Mouse (Mus musculus): ENCODE results near the gene Ubash3b. TPM values are rescaled to one million over a fixed set of nuclear protein-coding genes. Genes with fewer than 3 reads are reported as not detected.
A peak's percentile ranks its signal among the peaks of the same experiment; 100 is the strongest.

Gene Ubash3b
- polyA plus RNA-seq, 1 experiment from 2014 or later = 9.6 TPM

DNA sequence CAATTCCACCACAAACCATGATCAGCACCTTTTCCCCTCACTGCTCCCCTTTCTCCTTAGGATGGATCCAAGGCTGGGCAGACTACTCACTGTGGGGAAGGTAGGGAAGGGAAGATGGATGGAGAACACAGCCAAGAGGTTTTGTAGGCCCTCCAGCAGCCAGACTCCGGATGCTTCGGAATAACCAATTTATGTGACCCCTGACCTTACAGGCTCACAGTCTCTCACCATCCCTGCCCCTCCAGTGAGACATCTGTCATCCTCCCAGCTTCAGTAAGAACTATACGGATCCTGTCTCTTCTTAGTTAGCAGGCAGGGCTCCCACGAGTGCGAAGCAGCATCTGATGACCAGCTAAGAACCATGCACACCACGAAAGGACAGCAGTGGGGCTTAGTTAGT lies 100.9 kb downstream of the Ubash3b start:
- 77% methylated on average over 6 of the region's 6 CpGs for WGBS
- Histone ChIP-seq H3K27ac (replicated peaks in 1 of 2; ENCODE audit: control insufficient read depth in 1 of 2, insufficient read depth in 1 of 2, low read depth in 2 of 2, low read length in 2 of 2) (no peak overlapping the region), H3K27me3 (ENCODE audit: control insufficient read depth, insufficient read depth, low read length) (no peaks in the 10 kb centered on the region), H3K4me2 (ENCODE audit: low read length) (no peak overlapping the region), H3K9ac (ENCODE audit: low read length) (no peak overlapping the region), H3K36me3 (ENCODE audit: control insufficient read depth, insufficient read depth, low read length) (no peaks in the 10 kb centered on the region), H3K9me3 (ENCODE audit: control insufficient read depth, low read length) (no peaks in the 10 kb centered on the region), H3K4me3 (ENCODE audit: control insufficient read depth in 1 of 2, insufficient read depth in 1 of 2, low read depth in 1 of 2, low read length in 2 of 2) (no peak overlapping the region), H3K4me1 (ENCODE audit: control insufficient read depth in 2 of 2, insufficient read depth in 2 of 2, low read length in 2 of 2) (peaks cover 2 to 5% of the 10 kb centered on the region in 2 experiments; a peak in 1 of 4 replicates)
- no peak for ATAC-seq (ENCODE audit: insufficient number of reproducible peaks, insufficient read depth, low FRiP score, low read depth)

GRCm38 (mm10) chr9:41058765-41059535 lies 102.5 kb downstream of the Ubash3b start:
- H3K4me2 ChIP-seq (ENCODE audit: low read length) = no peak overlapping the region
- H3K9ac ChIP-seq (ENCODE audit: low read length) = no peak overlapping the region
- no peaks in the 10 kb centered on the region for H3K4me1 ChIP-seq (ENCODE audit: control insufficient read depth in 2 of 2, insufficient read depth in 2 of 2, low read length in 2 of 2)
- no peaks in the 10 kb centered on the region; the same call in 1 of the 2 replicates for H3K9me3 ChIP-seq (ENCODE audit: control insufficient read depth, low read length)
- 55% methylated on average over 8 of the region's 8 CpGs for WGBS
- ATAC-seq (ENCODE audit: insufficient number of reproducible peaks, insufficient read depth, low FRiP score, low read depth) = no peak
- no peaks in the 10 kb centered on the region for H3K27me3 ChIP-seq (ENCODE audit: control insufficient read depth, insufficient read depth, low read length)
- no peaks in the 10 kb centered on the region for H3K36me3 ChIP-seq (ENCODE audit: control insufficient read depth, insufficient read depth, low read length)
- H3K27ac ChIP-seq (replicated peaks in 1 of 2; ENCODE audit: control insufficient read depth in 1 of 2, insufficient read depth in 1 of 2, low read depth in 2 of 2, low read length in 2 of 2) = no peak overlapping the region
- no peak overlapping the region for H3K4me3 ChIP-seq (ENCODE audit: control insufficient read depth in 1 of 2, insufficient read depth in 1 of 2, low read depth in 1 of 2, low read length in 2 of 2)

DNA sequence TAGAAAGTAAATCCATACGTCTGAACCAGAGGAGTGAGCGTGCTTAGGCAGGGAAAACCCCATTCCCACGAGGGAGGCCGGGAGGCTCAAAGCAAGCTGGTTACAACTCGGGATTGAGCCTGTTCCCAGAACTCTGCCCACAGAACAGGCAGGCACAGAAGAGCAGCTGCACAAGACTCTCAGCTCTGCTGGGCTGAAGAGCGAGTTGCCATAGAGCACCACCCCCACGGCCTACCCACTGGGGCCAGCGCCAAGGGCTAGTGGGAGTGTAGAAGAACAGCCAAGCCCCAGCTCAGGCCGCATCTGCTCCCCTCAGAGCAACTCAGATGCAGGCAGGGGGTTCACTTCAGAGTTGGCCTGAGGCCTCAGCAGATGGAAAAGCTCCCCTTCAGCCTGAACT lies 107.3 kb downstream of the Ubash3b start:
- Histone ChIP-seq H3K4me2 (ENCODE audit: low read length) (no peak overlapping the region), H3K9me3 (ENCODE audit: control insufficient read depth, low read length) (peaks cover 3% of the 10 kb centered on the region; the same call in 1 of the 2 replicates), H3K9ac (ENCODE audit: low read length) (no peak overlapping the region), H3K27me3 (ENCODE audit: control insufficient read depth, insufficient read depth, low read length) (no peaks in the 10 kb centered on the region), H3K4me3 (ENCODE audit: control insufficient read depth in 1 of 2, insufficient read depth in 1 of 2, low read depth in 1 of 2, low read length in 2 of 2) (no peak overlapping the region), H3K4me1 (ENCODE audit: control insufficient read depth in 2 of 2, insufficient read depth in 2 of 2, low read length in 2 of 2) (peaks cover 19 to 20% of the 10 kb centered on the region in 2 experiments), H3K36me3 (ENCODE audit: control insufficient read depth, insufficient read depth, low read length) (no peaks in the 10 kb centered on the region), H3K27ac (replicated peaks in 1 of 2; ENCODE audit: control insufficient read depth in 1 of 2, insufficient read depth in 1 of 2, low read depth in 2 of 2, low read length in 2 of 2) (no peak overlapping the region)
- 82% methylated on average over 9 of the region's 9 CpGs for WGBS
- no peak for ATAC-seq (ENCODE audit: insufficient number of reproducible peaks, insufficient read depth, low FRiP score, low read depth)

- no peak overlapping the region for H3K27ac ChIP-seq (replicated peaks in 1 of 2; ENCODE audit: control insufficient read depth in 1 of 2, insufficient read depth in 1 of 2, low read depth in 2 of 2, low read length in 2 of 2)
- no peaks in the 10 kb centered on the region for H3K36me3 ChIP-seq (ENCODE audit: control insufficient read depth, insufficient read depth, low read length)
- peaks cover 19 to 20% of the 10 kb centered on the region in 2 experiments for H3K4me1 ChIP-seq (ENCODE audit: control insufficient read depth in 2 of 2, insufficient read depth in 2 of 2, low read length in 2 of 2)
- H3K27me3 ChIP-seq (ENCODE audit: control insufficient read depth, insufficient read depth, low read length) = no peaks in the 10 kb centered on the region
- 62% methylated on average over 4 of the region's 4 CpGs for WGBS
- no peak overlapping the region for H3K4me2 ChIP-seq (ENCODE audit: low read length)
- no peak for ATAC-seq (ENCODE audit: insufficient number of reproducible peaks, insufficient read depth, low FRiP score, low read depth)
- no peak overlapping the region for H3K4me3 ChIP-seq (ENCODE audit: control insufficient read depth in 1 of 2, insufficient read depth in 1 of 2, low read depth in 1 of 2, low read length in 2 of 2)
- no peak overlapping the region for H3K9ac ChIP-seq (ENCODE audit: low read length)
- H3K9me3 ChIP-seq (ENCODE audit: control insufficient read depth, low read length) = peaks cover 3% of the 10 kb centered on the region; the same call in 1 of the 2 replicates
These were observed 108.0 kb downstream of the Ubash3b start for GRCm38 (mm10) chr9:41053478-41053877.

GRCm38 (mm10) chr9:41051080-41051932 lies 110.2 kb downstream of the Ubash3b start:
- Histone ChIP-seq H3K4me1 (ENCODE audit: control insufficient read depth in 2 of 2, insufficient read depth in 2 of 2, low read length in 2 of 2) (peaks cover 19 to 20% of the 10 kb centered on the region in 2 experiments), H3K4me2 (ENCODE audit: low read length) (peak overlapping the region; percentile 3; the same call in 1 of the 2 replicates), H3K27ac (replicated peaks in 1 of 2; ENCODE audit: control insufficient read depth in 1 of 2, insufficient read depth in 1 of 2, low read depth in 2 of 2, low read length in 2 of 2) (peak overlapping the region in 1 of 2 experiments; percentile 24; a peak in 1 of 4 replicates), H3K36me3 (ENCODE audit: control insufficient read depth, insufficient read depth, low read length) (no peaks in the 10 kb centered on the region), H3K9ac (ENCODE audit: low read length) (0 out of 2 replicates have a peak overlapping the region, but pooled peaks have one; percentile 21), H3K4me3 (ENCODE audit: control insufficient read depth in 1 of 2, insufficient read depth in 1 of 2, low read depth in 1 of 2, low read length in 2 of 2) (no peak overlapping the region), H3K9me3 (ENCODE audit: control insufficient read depth, low read length) (peaks cover 3% of the 10 kb centered on the region; the same call in 1 of the 2 replicates), H3K27me3 (ENCODE audit: control insufficient read depth, insufficient read depth, low read length) (no peaks in the 10 kb centered on the region)
- WGBS = 44% methylated on average over 11 of the region's 11 CpGs
- no peak for ATAC-seq (ENCODE audit: insufficient number of reproducible peaks, insufficient read depth, low FRiP score, low read depth)

- no peak for ATAC-seq (ENCODE audit: insufficient number of reproducible peaks, insufficient read depth, low FRiP score, low read depth)
- Histone ChIP-seq H3K27me3 (ENCODE audit: control insufficient read depth, insufficient read depth, low read length) (no peaks in the 10 kb centered on the region), H3K27ac (replicated peaks in 1 of 2; ENCODE audit: control insufficient read depth in 1 of 2, insufficient read depth in 1 of 2, low read depth in 2 of 2, low read length in 2 of 2) (peak overlapping the region in 1 of 2 experiments; percentile 24; a peak in 1 of 4 replicates), H3K36me3 (ENCODE audit: control insufficient read depth, insufficient read depth, low read length) (no peaks in the 10 kb centered on the region), H3K4me2 (ENCODE audit: low read length) (peak overlapping the region; percentile 3; the same call in 1 of the 2 replicates), H3K4me1 (ENCODE audit: control insufficient read depth in 2 of 2, insufficient read depth in 2 of 2, low read length in 2 of 2) (peaks cover 19 to 20% of the 10 kb centered on the region in 2 experiments), H3K9ac (ENCODE audit: low read length) (0 out of 2 replicates have a peak overlapping the region, but pooled peaks have one; percentile 21), H3K9me3 (ENCODE audit: control insufficient read depth, low read length) (peaks cover 3% of the 10 kb centered on the region; the same call in 1 of the 2 replicates), H3K4me3 (ENCODE audit: control insufficient read depth in 1 of 2, insufficient read depth in 1 of 2, low read depth in 1 of 2, low read length in 2 of 2) (no peak overlapping the region)
- 42% methylated on average over 12 of the region's 12 CpGs for WGBS
These were observed 111.0 kb downstream of the Ubash3b start for GRCm38 (mm10) chr9:41050331-41051079.

- WGBS = 48% methylated on average over 7 of the region's 7 CpGs
These were observed 112.2 kb downstream of the Ubash3b start for GRCm38 (mm10) chr9:41049282-41049681.

More at GRCm38 (mm10) chr9:41049282-41049681, 112.2 kb downstream of the Ubash3b start:
- H3K4me3 ChIP-seq (ENCODE audit: control insufficient read depth in 1 of 2, insufficient read depth in 1 of 2, low read depth in 1 of 2, low read length in 2 of 2) = no peak overlapping the region
- H3K4me1 ChIP-seq (ENCODE audit: control insufficient read depth in 2 of 2, insufficient read depth in 2 of 2, low read length in 2 of 2) = peaks cover 19 to 20% of the 10 kb centered on the region in 2 experiments
- H3K9ac ChIP-seq (ENCODE audit: low read length) = no peak overlapping the region
- H3K9me3 ChIP-seq (ENCODE audit: control insufficient read depth, low read length) = peaks cover 3% of the 10 kb centered on the region; the same call in 1 of the 2 replicates
- no peak overlapping the region for H3K4me2 ChIP-seq (ENCODE audit: low read length)
- H3K27me3 ChIP-seq (ENCODE audit: control insufficient read depth, insufficient read depth, low read length) = no peaks in the 10 kb centered on the region
- no peaks in the 10 kb centered on the region for H3K36me3 ChIP-seq (ENCODE audit: control insufficient read depth, insufficient read depth, low read length)
- no peak overlapping the region for H3K27ac ChIP-seq (replicated peaks in 1 of 2; ENCODE audit: control insufficient read depth in 1 of 2, insufficient read depth in 1 of 2, low read depth in 2 of 2, low read length in 2 of 2)
- ATAC-seq (ENCODE audit: insufficient number of reproducible peaks, insufficient read depth, low FRiP score, low read depth) = no peak
